Mouse (Mus musculus) urinary bladder, postnatal 14 days (tissue): ENCODE measurements around the gene Pink1.

Experiments
- DNase-seq: peaks from one replicate; pipeline ENCODE4 v3.0.0; 2021; ENCODE audit warnings: low spot score

Gene Pink1

DNA sequence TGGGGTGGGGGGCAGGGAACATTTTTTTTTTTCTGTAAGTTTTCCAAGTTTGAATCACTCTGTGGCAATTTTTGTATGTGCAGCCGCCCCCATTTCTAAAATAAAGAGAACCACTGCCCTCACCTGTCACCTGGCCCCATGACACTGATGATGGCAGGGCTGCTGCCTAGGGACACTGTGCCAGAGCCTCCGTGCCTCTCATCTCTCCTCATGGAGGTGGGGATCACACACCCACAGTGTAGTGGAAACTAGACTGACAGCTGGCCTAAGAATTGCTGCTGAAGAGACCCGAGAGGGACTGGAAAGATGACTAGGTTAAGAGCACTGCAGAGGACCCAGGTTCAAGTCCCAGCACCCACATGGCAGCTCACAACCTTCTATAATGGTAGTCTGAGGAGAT, 14.0 kb downstream of the Pink1 start:
- DNase-seq, result no peak

DNA sequence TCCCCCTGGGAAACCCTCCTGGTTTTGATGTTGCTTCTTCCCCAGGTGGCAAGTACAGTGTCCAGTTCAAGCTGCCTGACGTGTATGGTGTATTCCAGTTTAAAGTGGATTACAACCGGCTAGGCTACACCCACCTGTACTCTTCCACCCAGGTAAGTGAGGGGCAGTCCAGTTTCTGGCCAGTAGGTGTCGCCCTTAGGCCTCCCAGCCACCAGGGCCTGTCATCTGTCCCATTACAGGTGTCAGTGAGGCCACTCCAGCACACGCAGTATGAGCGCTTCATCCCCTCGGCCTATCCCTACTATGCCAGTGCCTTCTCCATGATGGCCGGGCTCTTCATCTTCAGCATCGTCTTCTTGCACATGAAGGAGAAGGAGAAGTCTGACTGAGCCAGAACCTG, 14.5 kb downstream of the Pink1 start:
- DNase-seq, result peak; percentile 64

DNA sequence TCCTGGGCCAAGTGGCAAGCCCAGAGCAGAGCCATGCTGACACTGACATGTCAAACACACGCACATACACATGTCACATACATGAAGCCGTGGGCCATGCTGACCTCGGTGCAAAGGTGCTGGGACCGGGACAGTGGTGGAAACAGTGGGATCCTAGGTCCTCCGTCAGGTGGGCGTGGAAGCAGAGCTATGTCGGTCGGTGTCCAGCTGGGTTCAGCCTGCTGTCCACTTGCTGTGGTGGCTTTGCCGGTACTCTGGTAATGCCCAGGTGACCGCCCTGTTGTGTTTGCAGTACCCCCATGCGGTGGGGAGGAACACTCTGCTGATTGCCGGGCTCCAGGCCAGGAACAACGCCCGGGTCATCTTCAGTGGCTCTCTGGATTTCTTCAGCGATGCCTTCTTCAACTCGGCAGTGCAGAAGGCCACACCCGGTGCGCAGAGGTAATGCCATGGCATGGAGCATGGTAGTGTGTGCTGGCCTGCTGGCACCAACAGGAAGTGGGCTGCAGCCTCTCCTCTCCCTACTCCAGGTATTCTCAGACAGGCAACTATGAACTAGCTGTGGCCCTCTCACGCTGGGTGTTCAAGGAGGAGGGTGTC, 15.7 kb downstream of the Pink1 start:
- DNase-seq, result no peak

DNA sequence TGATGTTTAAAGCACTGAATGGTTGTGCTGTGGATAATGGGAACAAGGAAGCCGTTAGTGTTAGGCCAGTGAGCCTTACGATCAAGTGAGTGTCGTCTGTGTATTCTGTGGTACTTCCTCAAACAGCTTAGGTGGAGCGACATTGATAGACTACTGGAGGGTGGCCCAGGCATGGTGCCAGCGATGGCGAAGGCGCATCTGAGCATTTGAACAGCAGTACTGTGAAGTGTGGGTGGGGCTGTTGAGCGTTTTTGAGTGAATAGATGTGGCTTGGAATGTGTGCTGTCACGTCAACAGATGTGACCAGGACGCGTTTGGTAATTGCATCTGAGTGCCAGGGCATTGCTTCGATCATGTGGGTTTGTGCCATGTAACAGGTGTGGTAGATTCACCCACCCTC, 18.4 kb downstream of the Pink1 start:
- no peak for DNase-seq

DNA sequence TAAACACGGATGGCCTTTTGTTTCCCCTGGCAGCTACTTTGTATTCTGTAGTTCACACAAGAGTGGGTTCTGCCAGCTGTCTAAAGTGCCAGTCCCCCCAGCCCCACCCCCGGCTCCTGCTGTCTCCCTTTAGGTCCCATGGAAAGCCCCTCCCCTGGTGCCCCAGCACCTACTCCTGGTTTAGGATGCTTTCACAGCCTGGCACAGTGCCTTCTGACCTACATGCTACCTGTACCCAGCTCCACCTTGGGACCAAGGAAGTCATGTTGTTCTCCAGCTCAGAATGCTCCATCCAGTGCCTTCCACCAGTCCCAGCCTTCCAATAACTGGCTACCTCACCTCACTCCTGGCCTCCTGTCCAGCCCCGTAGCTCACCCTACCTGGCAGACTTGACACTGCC, 19.1 kb downstream of the Pink1 start:
- DNase-seq, result no peak

DNA sequence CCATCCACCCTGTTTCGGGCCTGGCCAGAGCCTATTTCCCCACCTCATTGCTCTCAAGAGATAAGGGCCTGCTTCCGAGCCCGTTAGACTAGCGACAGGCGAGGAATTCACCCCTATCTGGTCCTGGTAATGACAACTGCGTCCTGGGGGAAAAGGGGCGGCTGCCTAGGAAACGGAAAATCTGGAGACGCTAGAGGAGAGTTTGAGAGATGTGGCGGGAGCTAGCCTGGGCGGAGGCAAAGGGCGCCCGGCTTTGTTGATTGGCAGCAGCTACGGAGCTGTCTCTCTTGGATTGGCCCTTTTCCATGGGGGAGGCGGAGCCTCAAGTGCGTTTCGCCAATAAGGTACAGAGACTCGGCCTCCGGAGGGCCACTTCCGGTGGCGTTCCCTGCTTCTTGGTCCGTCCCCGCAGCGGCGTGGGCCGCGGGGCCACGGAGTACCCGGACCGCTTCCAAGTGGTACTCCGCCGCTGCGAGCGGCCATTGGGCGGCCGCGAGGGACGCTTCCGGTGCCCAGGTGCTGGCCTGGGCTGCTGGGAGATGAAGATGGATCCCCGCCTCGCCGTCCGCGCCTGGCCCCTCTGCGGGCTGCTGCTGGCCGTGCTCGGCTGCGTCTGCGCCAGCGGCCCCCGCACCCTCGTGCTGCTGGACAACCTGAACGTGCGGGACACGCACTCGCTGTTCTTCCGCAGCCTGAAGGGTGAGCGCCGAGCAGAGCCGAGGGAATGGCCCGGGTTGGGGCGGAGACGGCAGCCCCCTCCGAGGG, 21.6 kb downstream of the Pink1 start, which contains the start of gene Ddost:
Ddost (plus strand) TSS at position 391 of the 765 bp plus-strand sequence.
- DNase-seq, result peak; percentile 99

DNA sequence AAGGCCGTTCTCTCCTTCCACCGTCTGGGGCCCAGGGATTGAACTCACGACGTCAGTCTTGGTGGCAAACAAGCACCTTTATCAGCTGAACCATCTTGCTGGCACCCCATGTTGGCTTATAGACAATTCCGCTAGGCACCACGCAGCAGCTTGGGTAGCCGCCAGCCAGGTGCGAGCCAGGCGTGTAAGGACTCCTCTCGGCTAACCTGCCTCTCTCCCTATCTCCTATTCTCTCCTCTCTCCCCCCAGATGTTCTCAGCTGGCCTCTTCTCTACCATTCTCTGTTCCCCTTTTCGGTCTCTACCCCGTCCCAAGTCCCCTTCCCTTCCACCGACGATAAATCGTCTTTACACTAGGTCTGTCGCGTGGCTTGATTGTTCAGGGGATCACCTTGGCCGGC, 22.4 kb downstream of the Pink1 start:
- no peak for DNase-seq

DNA sequence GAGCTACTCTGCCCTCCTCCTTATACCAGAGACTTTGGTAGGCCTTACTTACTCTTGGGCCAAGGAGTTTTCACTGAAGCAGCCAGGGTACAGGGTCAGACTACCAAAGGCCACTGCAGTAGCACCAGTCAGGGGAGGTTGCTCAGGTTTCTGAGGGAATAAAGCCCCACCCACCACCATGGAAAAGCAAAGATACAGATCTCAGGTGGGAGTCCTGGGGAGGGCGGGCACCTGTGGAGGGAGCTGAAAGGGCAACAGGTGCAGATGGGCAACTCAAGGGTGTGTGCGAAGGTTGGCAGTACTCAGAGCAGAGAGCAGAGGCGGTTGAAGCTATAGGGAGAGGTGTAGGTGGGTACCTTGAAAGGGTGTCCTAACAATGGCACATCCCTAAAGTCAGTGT, 23.1 kb downstream of the Pink1 start:
- DNase-seq, result no peak

DNA sequence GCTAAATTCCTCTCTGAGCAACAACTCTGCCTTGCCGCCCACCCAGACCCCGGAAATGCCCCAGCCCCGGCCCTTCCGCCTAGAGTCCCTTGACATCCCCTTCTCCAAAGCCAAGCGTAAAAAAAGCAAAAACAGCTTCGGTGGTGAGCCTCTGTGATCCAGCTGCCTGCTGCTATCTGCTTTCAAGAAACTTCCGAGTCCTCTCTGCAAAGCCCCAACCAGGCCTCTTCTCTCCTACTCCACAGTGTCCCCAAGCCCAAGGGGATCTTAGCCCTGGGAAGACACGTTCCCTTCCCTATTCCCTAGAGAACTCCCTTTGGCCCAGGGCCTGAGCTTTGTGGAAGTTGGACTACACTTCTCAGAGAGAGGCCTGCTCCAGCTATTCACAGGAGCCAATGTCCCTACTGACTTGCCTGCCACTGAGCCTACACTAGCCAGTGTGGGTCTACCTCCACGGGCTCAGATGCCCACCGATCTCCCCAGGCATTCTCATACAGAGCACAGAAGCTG, 24.8 kb downstream of the Pink1 start:
- no peak for DNase-seq

DNA sequence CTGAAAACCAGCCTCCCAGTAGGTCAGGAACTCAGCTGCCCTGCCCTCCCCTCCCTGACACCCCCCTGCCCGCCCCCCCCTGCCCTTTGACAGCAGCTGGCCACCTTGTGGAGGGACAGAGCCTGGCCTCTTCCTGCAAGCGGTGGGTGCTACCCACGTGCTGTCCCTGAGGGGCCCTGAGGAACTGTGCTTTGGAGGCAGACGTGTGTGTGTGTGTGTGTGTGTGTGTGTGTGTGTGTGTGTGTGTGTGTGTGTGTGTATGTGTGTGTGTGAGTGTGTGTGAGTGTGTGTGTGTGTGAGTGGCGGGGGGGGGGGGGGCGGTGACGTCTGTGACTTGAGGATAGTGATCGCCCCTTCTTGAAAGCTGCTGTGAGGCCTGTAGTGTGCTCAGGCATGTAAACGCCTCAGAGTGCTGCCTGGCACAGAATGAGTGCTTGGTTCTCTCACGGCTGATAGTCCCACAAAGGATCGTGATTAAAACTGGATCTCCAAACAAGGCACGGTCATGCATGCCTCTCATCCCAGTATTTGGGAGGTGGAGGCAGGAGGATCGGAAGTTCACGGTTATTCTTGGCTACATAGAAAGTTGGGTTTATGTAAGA, 32.1 kb downstream of the Pink1 start:
- DNase-seq, result no peak

DNA sequence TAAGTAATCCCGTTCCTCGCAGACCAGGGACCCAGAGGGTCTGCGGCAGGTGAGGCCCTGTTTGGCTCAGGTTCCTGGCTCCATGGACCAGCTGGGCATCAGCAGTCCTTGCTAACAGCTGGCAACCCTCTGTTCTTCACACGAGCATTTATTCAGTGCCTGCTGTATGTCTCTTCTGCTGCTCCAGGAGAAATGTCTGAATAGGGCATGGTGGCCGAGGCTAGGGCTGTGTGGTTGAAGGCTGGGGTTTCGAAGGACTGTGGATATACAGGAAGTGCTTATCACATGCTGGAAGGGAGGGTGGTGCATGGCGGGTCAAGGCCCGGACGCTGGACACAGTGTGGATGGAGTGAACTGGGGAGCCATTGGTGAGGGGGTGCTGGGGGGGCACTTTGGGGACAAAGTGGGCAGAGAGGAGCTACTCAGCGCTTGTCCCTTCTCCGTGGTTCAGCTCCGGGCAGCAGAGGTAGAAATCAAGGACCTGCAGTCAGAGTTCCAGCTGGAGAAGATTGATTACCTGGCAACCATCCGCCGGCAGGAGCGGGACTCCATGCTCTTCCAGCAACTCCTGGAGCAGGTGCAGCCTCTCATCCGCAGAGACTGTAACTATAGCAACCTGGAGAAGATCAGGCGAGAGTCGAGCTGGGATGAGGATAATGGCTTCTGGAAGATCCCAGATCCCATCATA, 32.7 kb downstream of the Pink1 start:
- no peak for DNase-seq

DNA sequence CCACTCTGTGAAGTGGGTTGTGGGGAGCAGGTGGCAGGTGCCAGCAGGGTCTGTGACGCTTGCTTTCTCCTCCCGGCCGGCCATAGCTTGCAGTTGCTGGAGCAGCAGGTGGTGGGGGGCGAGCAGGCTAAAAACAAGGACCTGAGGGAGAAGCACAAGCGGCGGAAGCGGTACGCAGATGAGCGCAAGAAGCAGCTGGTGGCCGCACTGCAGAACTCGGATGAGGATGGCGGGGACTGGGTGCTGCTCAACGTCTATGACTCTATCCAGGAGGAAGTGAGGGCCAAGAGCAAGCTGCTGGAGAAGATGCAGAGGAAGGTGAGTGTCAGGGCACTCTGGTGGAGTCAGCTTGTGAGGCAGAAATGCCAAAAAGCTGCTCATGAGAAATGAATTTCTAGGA, 34.1 kb downstream of the Pink1 start:
- no peak for DNase-seq

DNA sequence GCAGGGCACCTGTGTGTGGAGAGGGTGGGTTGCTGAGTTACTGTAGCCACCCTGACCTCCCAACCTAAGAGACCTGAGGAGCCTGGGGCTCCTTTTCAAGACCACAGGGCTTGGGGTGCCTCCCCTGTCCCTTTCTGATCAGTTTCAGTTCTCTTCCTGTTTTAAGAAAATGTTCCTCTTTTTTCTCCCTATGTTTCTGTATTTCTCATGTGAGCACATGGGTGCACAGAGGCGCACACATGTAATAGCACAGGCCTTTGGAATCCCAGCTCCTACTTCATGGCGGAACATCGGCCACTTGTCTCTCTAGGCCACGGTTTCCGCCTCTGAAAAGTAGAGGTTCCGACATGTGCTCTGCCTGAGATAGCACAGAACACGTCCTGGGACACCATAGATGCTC, 37.4 kb downstream of the Pink1 start:
- DNase-seq, result no peak

DNA sequence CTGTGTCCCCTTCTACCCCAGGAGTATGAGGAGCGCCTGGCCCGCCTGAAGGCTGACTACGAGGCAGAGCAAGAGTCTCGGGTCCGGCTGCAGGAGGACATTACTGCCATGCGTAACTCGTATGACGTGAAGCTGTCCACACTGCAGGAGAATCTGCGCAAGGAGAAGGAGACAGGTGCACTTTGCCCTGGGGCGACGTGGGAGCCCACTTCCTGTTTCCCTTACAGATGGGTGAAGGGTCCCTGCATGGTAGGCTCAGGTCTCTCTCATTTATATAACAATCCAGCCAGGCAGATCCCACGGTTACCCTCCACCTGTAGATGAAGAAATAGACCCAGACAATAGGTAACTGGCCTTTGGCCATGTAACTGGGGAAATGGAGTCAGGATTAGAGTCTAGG, 39.7 kb downstream of the Pink1 start:
- no peak for DNase-seq

DNA sequence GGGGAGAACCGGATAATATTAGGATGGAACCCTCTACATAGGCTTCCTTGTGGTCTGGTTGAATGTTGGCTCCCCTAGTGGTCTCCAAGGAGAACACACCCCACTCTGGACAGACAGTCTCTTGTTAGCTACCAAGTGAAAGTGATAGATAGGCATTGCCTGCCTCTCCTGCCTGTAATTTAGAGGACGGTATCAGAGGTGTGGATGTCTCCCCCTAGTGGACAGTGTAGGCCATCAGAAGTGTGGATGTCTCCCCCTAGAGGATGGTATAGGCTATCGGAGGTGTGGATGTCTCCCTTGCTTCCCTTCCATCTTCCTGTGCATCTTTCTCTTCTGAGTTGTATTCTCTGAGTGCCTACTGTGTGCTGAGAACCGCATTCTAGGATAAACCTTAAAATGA, 43.3 kb downstream of the Pink1 start:
- DNase-seq, result peak; percentile 63

DNA sequence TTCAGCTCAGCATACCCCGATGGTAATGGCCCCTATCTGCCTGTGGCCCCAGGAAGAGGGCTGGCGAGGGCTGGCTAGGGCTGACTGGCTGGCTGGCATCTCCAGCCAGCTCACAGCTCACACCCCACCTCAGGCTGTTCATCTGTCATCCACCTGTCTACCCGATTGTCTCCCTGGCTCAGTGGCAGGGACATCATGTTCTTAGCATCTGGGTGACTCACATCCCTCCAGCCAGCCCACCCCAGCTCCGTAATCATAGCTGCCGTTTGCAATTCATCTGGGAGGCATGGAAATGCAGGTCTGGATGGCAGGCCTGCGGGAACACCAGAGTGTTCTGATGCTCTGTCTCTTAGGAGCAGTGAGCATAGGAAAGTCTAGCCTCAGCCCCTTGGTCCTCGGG, 47.8 kb downstream of the Pink1 start:
- no peak for DNase-seq

DNA sequence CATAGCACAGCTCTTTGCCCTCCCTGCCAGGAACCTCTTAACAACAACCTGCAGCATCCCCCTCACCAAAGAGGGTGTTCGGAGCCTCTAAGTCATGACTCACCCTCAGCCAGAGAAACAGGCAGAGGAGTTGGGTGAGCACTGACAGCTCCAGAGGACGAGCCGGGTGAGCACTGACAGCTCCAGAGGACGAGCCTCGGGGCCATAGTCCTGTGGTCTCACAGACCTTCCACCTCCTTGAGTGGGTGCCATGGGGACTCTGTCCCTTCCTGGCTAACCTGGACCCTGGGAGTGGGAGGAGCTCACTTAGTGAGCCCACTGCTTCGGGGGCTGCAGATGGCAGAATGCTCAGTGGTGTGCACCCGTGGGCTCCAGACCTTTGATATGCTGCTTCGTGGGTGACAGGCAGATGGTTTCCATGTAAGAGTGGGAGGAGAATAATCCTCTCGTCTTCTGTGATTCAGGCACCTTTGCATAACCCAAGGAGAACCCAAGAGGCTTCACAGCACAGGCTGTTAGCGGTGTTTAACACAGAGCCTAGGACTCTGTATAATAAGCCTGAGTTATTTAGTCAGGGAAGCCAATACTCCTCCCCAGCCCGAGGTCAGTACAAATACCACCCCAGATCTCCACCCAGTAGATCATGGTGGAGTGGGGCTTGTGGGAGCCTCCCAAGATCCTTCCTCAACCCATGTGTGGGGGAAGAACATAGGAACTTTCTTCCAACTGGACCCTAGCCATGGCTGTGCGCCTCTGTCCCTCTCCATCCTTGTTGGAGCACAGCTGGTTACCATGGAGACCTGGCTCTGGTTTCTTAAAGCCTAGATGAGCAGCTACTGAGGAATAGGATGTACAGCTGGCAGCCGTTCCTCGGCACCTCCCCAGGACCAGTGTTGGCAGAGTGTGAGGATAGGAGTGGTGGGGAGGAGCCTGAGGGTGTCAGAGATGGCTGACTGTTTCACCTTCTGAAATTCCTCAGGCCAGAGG, 53.8 kb downstream of the Pink1 start:
- peak; percentile 60 for DNase-seq

DNA sequence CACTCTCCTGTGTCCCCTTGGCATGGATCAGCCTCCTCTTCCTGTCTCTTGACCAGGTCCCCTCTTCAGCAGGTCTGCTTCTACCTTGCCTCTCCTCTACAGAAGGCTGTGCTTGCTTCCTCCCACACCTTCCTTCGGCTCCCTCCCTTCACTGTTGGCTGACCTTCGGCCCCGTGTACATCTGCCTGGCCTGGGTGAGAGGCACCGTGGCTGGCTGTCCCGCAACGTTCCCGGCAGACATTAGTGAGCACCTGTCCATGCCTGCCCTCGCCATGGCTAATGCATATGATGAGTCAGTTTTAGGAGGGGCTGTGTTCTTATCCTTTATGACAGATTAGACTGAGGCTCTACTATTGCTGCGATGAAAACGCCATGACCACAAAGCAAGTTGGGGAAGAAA, 58.2 kb downstream of the Pink1 start:
- DNase-seq, result no peak
